Comparison of ENCODE assay signal across 8 mouse cellular contexts in the genomic region with DNA sequence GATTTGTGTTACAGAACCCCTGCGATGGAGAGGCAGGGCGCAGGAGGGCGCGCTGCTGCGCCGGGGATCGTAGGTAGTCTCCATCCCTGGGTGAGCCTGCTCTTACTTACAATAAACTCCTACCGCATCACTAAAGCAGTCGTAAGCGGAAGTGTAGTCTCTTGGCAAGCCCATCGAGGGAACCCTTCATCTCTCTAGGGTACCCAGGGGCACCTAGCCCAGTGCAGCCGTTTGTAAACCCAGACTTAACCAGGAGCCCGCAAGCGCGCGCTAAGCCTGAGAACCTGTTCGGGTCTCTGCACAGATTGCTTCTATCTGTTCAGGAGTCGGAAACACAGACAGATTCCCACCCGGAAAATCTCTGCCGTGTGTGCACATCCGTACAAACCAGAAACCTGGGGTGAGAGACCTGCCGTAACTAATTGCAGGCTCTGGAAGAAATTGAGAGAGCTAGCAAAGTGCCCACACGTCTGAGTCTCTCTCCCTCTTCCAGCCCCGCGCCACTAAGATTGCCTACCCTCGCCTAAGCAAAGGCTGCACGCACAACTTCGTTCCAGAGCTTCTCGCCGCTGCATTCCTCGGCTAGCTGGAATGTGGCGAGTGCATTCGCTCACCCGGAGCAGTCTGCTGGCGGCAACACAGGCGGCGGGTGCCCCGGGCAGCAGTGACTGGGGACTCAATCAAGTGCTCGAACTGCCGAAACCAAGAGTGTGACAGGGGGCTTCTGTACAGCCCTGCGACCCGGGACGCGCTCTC. TPM values are rescaled to one million over a fixed set of nuclear protein-coding genes. Genes with fewer than 3 reads are reported as not detected.
DNase-seq lines count a peak whose midpoint lies in the region; ATAC-seq and TF ChIP-seq lines count a peak whose summit lies in the region.

No protein-coding gene starts in this region.

- H3K4me3 ChIP-seq in forebrain, embryonic 12.5 days (replicated peaks), result peak overlapping the region; percentile 55
- peak overlapping the region; percentile 57 for H3K4me3 ChIP-seq in intestine, postnatal 0 days (ENCODE audit: low read depth, low read length)

- H3K9me3 ChIP-seq in forebrain, embryonic 12.5 days, result no peaks in the 10 kb centered on the region
- H3K9me3 ChIP-seq in intestine, postnatal 0 days (ENCODE audit: control insufficient read depth), result no peaks in the 10 kb centered on the region

- H3K9ac ChIP-seq in forebrain, embryonic 12.5 days, result no peak overlapping the region; the same call in 1 of the 2 replicates
- no peak overlapping the region for H3K9ac ChIP-seq in intestine, postnatal 0 days (ENCODE audit: low read depth, low read length)

- H3K4me2 ChIP-seq in forebrain, embryonic 12.5 days, result peak overlapping the region; percentile 93
- peak overlapping the region; percentile 94 for H3K4me2 ChIP-seq in intestine, postnatal 0 days (replicated peaks; ENCODE audit: low read depth)

- ATAC-seq in frontal cortex, adult (ENCODE audit: low TSS enrichment), result peak; percentile 20; the same call in 1 of the 2 replicates
- no peak for ATAC-seq in forebrain, embryonic 12.5 days (ENCODE audit: low FRiP score)
- no peak for ATAC-seq in intestine, postnatal 0 days

- H3K4me1 ChIP-seq in forebrain, embryonic 12.5 days, result peaks cover 33% of the 10 kb centered on the region
- peaks cover 3% of the 10 kb centered on the region; the same call in 1 of the 2 replicates for H3K4me1 ChIP-seq in intestine, postnatal 0 days (replicated peaks; ENCODE audit: control insufficient read depth, insufficient read depth, low read length)

- no peak for DNase-seq in frontal cortex, postnatal 25 days (ENCODE audit: low spot score in 2 of 2)
- peak; percentile 83 for DNase-seq in ES-CJ7 (ENCODE audit: low read depth, low spot score)
- peak; percentile 40 for DNase-seq in lung, postnatal 14 days
- peak; percentile 44 for DNase-seq in yolk sac, embryonic 10.5 days (ENCODE audit: low spot score)
- no peak for DNase-seq in adipocyte (ENCODE audit: low spot score)

- H3K27me3 ChIP-seq in forebrain, embryonic 12.5 days, result peaks cover 88% of the 10 kb centered on the region
- H3K27me3 ChIP-seq in intestine, postnatal 0 days (replicated peaks; ENCODE audit: control insufficient read depth, insufficient read depth, low read length), result peaks cover 88% of the 10 kb centered on the region

- under 1% methylated on average over 44 of the region's 44 CpGs for WGBS in forebrain, embryonic 12.5 days
- WGBS in intestine, postnatal 0 days, result under 1% methylated on average over 44 of the region's 44 CpGs

- 0 out of 2 replicates have a peak, but pooled peaks have one; percentile 10 for TF ChIP-seq CTCF in intestine, postnatal 0 days (IDR thresholded peaks at IDR 0.05; ENCODE audit: low read depth)

- no peak overlapping the region for H3K27ac ChIP-seq in forebrain, embryonic 12.5 days
- H3K27ac ChIP-seq in intestine, postnatal 0 days (ENCODE audit: low read depth, low read length), result no peak overlapping the region

- H3K36me3 ChIP-seq in forebrain, embryonic 12.5 days (replicated peaks), result no peaks in the 10 kb centered on the region
- H3K36me3 ChIP-seq in intestine, postnatal 0 days (ENCODE audit: control insufficient read depth, insufficient read depth), result no peaks in the 10 kb centered on the region

RNA-seq across cellular contexts. Expression of a gene that starts 10.7 kb away (rescaled TPM):
- polyA plus RNA-seq in forebrain, embryonic 12.5 days (2016; fragmentation: Nextera tagmentation; extraction: Ambion mirVana), result 0.14 TPM in 2 replicates
- polyA plus RNA-seq in intestine, postnatal 0 days (2015; fragmentation: Nextera tagmentation; extraction: Ambion mirVana), result 0.01 TPM in 1 of 2 replicates, not detected in the other

Comparison
In these comparisons a context has a peak if more than half of its experiments do, and no peak if none do; other contexts are left out.
1. DNase-seq: peak in ES-CJ7 (single experiment), lung, postnatal 14 days (single experiment) and yolk sac, embryonic 10.5 days (single experiment); none in frontal cortex, postnatal 25 days (0 of 2) and adipocyte (single experiment).